Mouse (Mus musculus) heart, adult 2 months (tissue): ENCODE data around the gene Alb. TPM values are rescaled to one million over a fixed set of nuclear protein-coding genes. Genes with fewer than 3 reads are reported as not detected.

ENCODE experiments used
- DNase-seq, 2 experiments: peaks; one replicate each; pipeline ENCODE4 v3.0.0; 2021
- H3K27ac ChIP-seq: fragments of 200-600 bp; 2 replicates; pipeline ENCODE4 v1.8.1; 2022
- H3K27me3 ChIP-seq: fragments of 200-500 bp; 2 replicates; pipeline ENCODE4 v1.6.1; 2012; ENCODE audit warnings: mild to moderate bottlenecking, low read length, inconsistent platforms, mixed read lengths; ENCODE audit not compliant: control insufficient read depth, insufficient read depth
- H3K36me3 ChIP-seq: fragments of 200-500 bp; 2 replicates; pipeline ENCODE4 v1.6.1; 2012; ENCODE audit warnings: low read length, inconsistent platforms; ENCODE audit not compliant: control insufficient read depth, insufficient read depth
- H3K4me1 ChIP-seq: fragments of 200-500 bp; 2 replicates; pipeline ENCODE4 v1.6.1; 2011; ENCODE audit warnings: low read length; ENCODE audit not compliant: control insufficient read depth, insufficient read depth
- H3K4me3 ChIP-seq: fragments of 200-600 bp; 2 replicates; pipeline ENCODE4 v1.8.1; 2022
- H3K79me2 ChIP-seq: fragments of 200-500 bp; replicated peaks from 2 replicates; pipeline ENCODE4 v1.6.1; 2012; ENCODE audit warnings: mild to moderate bottlenecking, inconsistent platforms, low read length, moderate library complexity, mixed read lengths; ENCODE audit not compliant: control insufficient read depth, insufficient read depth
- H3K9ac ChIP-seq: fragments of 200-500 bp; 2 replicates; pipeline ENCODE4 v1.6.1; 2012; ENCODE audit warnings: low read depth, mild to moderate bottlenecking, control low read depth, inconsistent platforms, low read length, mixed read lengths
- CTCF ChIP-seq: fragments of 200-600 bp; IDR thresholded peaks from 2 replicates; pipeline ENCODE4 v1.8.1; 2022; ENCODE audit warnings: antibody characterized with exemption, mild to moderate bottlenecking, moderate library complexity
- EP300 ChIP-seq: fragments of 200-500 bp; IDR thresholded peaks from 2 replicates; pipeline ENCODE4 v1.6.1; 2011; ENCODE audit warnings: low read depth, low read length, control low read depth; ENCODE audit not compliant: insufficient read depth
- POLR2A ChIP-seq: fragments of 200-500 bp; IDR thresholded peaks from 2 replicates; pipeline ENCODE4 v1.6.1; 2011; ENCODE audit warnings: mild to moderate bottlenecking, low read depth, low read length, control low read depth; ENCODE audit not compliant: insufficient read depth
- WGBS: fragments of 180-500 bp; shearing (Covaris S2); methylation state at CpG from one replicate; pipeline ENCODE4 v1.1.7; 2018; 5-methylcytosine and 5-hydroxymethylcytosine counted together
- intact Hi-C: fragments of 180-260 bp; cut with DNase I; formaldehyde crosslinking; loops from one replicate; pipeline ENCODE4 v1.15.1; 2025
- polyA plus RNA-seq: library from polyadenylated mRNA; depleted of rRNA; stranded (reverse); fragments of >200 nt; gene quantifications from 2 replicates; pipeline ENCODE4 v1.2.3, GENCODE M21; 2012; rRNA removed
- total RNA-seq, 2 experiments: library from RNA; stranded (reverse); gene quantifications; 2 replicates each; pipeline ENCODE4 v1.2.3; 2021

The Alb gene
- total and polyA plus RNA-seq, 3 experiments = 0.59 TPM; not detected in 2

GRCm38 (mm10) chr5:90507411-90507949 lies 46.8 kb downstream of the Alb start:
- no peak overlapping the region for H3K4me3 ChIP-seq
- H3K27ac ChIP-seq = no peak overlapping the region
- intact Hi-C loops = no loop called here
- H3K9ac ChIP-seq = no peak overlapping the region
- WGBS = 64% methylated on average over 13 of the region's 13 CpGs
- H3K36me3 ChIP-seq = no peaks in the 10 kb centered on the region
- H3K4me1 ChIP-seq = no peaks in the 10 kb centered on the region
- no peaks in the 10 kb centered on the region for H3K79me2 ChIP-seq
- TF ChIP-seq POLR2A = no peak
- TF ChIP-seq CTCF = no peak
- no peak for TF ChIP-seq EP300
- DNase-seq = no peak
- H3K27me3 ChIP-seq = no peaks in the 10 kb centered on the region

GRCm38 (mm10) chr5:90509828-90510592 lies 49.3 kb downstream of the Alb start:
- Histone ChIP-seq H3K27me3 (no peaks in the 10 kb centered on the region), H3K79me2 (no peaks in the 10 kb centered on the region), H3K36me3 (no peaks in the 10 kb centered on the region), H3K4me3 (no peak overlapping the region), H3K9ac (no peak overlapping the region), H3K27ac (no peak overlapping the region), H3K4me1 (no peaks in the 10 kb centered on the region)
- intact Hi-C loops = no loop called here
- WGBS = 93% methylated on average over 5 of the region's 5 CpGs
- no peak for DNase-seq
- TF ChIP-seq EP300 (no peak), POLR2A (no peak), CTCF (no peak)

DNA sequence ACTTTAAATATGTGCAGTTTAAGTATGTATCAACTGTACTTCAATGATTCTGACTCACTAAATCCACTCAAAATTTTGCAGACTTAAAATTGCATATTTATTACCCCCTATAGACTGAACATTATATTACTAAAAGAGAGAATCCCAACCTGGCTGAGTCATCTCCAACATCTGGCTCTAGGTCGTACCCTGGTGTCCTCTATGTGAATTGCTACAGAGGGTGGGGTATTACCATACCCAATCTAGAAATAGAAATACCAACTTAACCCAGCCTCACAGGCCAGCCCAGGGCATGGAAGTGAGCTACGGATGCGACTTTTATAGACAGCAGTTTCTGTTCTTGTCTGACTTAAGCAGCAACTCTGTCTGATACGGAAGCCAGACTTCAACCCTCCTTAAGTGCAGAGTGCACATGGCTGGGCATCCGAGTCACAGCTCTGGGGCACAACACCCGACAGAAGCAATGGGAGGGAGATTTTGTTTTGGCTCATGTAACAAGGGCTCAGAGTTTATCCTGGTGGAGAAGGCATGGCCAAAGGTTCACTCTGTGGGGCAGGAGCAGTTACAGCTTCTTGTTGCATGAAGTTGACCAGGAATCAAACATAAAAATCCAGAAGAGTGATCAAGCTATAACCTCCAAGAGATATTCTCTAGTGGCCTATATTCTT lies 51.7 kb downstream of the Alb start:
- H3K27ac ChIP-seq = no peak overlapping the region
- TF ChIP-seq CTCF = no peak
- no peak for TF ChIP-seq POLR2A
- no peak for TF ChIP-seq EP300
- WGBS = 72% methylated on average over 6 of the region's 6 CpGs
- no peak overlapping the region for H3K9ac ChIP-seq
- no peak for DNase-seq
- no peak overlapping the region for H3K4me3 ChIP-seq
- intact Hi-C loops = no loop called here
- no peaks in the 10 kb centered on the region for H3K36me3 ChIP-seq
- H3K79me2 ChIP-seq = no peaks in the 10 kb centered on the region
- no peaks in the 10 kb centered on the region for H3K27me3 ChIP-seq
- no peaks in the 10 kb centered on the region for H3K4me1 ChIP-seq

DNA sequence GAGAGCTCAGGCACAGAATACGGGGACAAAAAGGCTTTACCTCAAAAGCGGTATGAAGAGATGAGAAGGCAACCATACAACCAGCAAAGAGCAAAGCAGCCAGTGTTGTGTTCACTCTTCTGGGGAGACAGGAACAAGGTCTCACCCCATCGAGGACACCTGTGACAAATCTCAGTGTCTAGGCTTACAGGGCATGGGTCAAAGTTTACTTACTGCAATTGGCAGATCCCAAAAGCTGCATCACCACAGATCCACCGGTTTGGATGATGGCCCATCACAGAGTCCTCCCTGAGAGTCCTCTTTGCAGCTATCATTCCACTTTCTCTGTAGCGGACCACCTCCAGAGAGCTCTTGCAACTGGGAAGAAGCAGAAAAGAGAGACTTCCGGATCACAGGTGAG lies 54.9 kb downstream of the Alb start:
- H3K79me2 ChIP-seq = no peaks in the 10 kb centered on the region
- no peak overlapping the region for H3K9ac ChIP-seq
- no peak for TF ChIP-seq CTCF
- no peak for TF ChIP-seq POLR2A
- no peak for TF ChIP-seq EP300
- intact Hi-C loops = no loop called here
- no peak overlapping the region for H3K4me3 ChIP-seq
- no peak overlapping the region for H3K27ac ChIP-seq
- DNase-seq = no peak
- H3K27me3 ChIP-seq = no peaks in the 10 kb centered on the region
- H3K36me3 ChIP-seq = no peaks in the 10 kb centered on the region
- 90% methylated on average over 6 of the region's 6 CpGs for WGBS
- H3K4me1 ChIP-seq = no peaks in the 10 kb centered on the region

GRCm38 (mm10) chr5:90518356-90519100 lies 57.8 kb downstream of the Alb start, which contains the start of gene Afm:
Afm (plus strand) TSS chr5:90518932.
- intact Hi-C loops = no loop called here
- TF ChIP-seq POLR2A (no peak), CTCF (no peak), EP300 (no peak)
- Histone ChIP-seq H3K4me1 (no peaks in the 10 kb centered on the region), H3K27me3 (no peaks in the 10 kb centered on the region), H3K4me3 (no peak within 1 kb of the TSS), H3K27ac (no peak within 1 kb of the TSS), H3K9ac (no peak within 1 kb of the TSS), H3K79me2 (no peaks in the 10 kb centered on the region), H3K36me3 (no peaks in the 10 kb centered on the region)
- WGBS = 68% methylated on average over 6 of the region's 6 CpGs
- no peak for DNase-seq

Other genes with a start within 250 kb of the Alb start
- gene Cox18, start 236.9 kb upstream of the Alb start, total RNA-seq = 10 to 100 TPM in 1 of 2 experiments, 1 to 10 TPM in 1; 9.3 to 12.6 TPM
- gene Cox18, start 236.9 kb upstream of the Alb start, polyA plus RNA-seq = 16.1 and 18.9 TPM in 2 replicates
- 10 to 100 TPM; 64.5 to 70.4 TPM for gene Ankrd17, start 94.3 kb upstream of the Alb start, total RNA-seq
- 21.8 and 45.5 TPM in 2 replicates for gene Ankrd17, start 94.3 kb upstream of the Alb start, polyA plus RNA-seq
- gene Gm9958, start 93.7 kb upstream of the Alb start, total RNA-seq = under 1 TPM; 0.57 to 0.89 TPM
- 0.61 and 1.1 TPM in 2 replicates for gene Gm9958, start 93.7 kb upstream of the Alb start, polyA plus RNA-seq
- gene Afp, start 29.8 kb downstream of the Alb start, total RNA-seq = not detected
- gene Afp, start 29.8 kb downstream of the Alb start, polyA plus RNA-seq = not detected in 2 replicates
- not detected for gene Afm, start 58.0 kb downstream of the Alb start, total RNA-seq
- gene Afm, start 58.0 kb downstream of the Alb start, polyA plus RNA-seq = 0.23 TPM in 1 of 2 replicates, not detected in the other
- gene 5830473C10Rik, start 100.2 kb downstream of the Alb start, total RNA-seq = not detected
- not detected in 2 replicates for gene 5830473C10Rik, start 100.2 kb downstream of the Alb start, polyA plus RNA-seq
- gene Rassf6, start 179.8 kb downstream of the Alb start, total RNA-seq = not detected
- gene Rassf6, start 179.8 kb downstream of the Alb start, polyA plus RNA-seq = 0.27 TPM in 1 of 2 replicates, not detected in the other